Mouse (Mus musculus): Measurements from ENCODE around the gene Ubl7.

GRCm38 (mm10) chr9:57942039-57942438 lies 31.3 kb downstream of the Ubl7 start:
- TF ChIP-seq USF1 (IDR thresholded peaks at IDR 0.05; ENCODE audit: low read depth, low read length), result no peak
- no peak for TF ChIP-seq POLR2A (IDR thresholded peaks at IDR 0.05; ENCODE audit: control insufficient read depth in 1 of 2, insufficient read depth in 1 of 2, low read depth in 1 of 2, low read length in 2 of 2, poor library complexity in 1 of 2)
- TF ChIP-seq JUND (IDR thresholded peaks at IDR 0.05; ENCODE audit: low read depth, low read length), result no peak
- no peak for TF ChIP-seq CTCF (IDR thresholded peaks at IDR 0.05 in 2 of 3, conservative IDR thresholded peaks at IDR 0.05 in 1 of 3; ENCODE audit: control insufficient read depth in 1 of 3, insufficient read depth in 1 of 3, low read depth in 2 of 3, low read length in 3 of 3, poor library complexity in 1 of 3, severe bottlenecking in 1 of 3)

All from MEL (cell line).